Mouse (Mus musculus): ENCODE data around the gene Sptlc2.

DNA sequence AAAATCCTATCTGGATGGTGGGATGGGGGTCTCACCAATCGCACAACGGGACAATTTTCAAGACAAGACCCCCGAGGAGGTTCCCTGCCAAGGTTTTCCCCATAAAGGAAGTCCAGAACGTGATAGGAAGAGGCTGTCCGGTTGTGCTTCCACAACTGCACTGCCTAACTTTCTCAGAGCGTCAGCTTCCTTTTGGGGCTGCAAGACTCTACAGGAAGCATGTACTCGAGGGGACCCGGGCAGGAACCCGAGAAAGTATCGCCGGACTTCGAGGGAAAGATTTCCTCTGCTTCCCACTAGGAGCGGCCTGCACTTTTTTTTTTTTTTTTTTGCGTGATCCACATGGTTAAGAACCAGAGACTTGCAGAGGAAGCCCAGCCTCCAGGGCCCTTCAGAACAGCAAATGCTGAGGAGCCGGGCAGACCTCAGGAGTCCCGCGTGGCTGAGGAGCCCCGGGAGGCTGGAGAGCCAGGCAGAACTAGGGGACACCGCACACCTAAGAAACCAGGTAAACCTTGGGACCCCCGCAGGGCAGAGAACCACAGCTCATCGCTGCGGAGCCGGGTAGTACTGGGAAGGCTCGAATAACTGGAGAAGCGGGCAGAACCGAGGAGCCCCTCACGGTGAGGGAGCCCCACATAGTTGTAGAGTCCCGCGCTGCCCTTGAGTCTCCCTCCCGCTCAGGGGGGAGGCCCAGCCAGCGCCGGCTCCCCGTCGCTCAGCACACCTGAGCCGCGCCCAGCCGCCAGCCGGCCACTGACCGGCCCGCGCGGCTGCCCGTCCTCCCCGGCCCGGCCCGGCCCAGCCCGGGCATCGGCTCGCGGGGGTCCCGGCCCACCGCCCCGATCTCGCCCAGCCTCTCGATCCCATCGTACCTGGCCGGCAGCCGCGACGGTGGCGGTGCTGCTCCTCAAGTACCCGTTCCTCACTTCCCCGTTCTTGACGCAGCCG, 709 bp downstream of the Sptlc2 start:
- TF ChIP-seq CTCF (conservative IDR thresholded peaks at IDR 0.05; ENCODE audit: low read length) (no peak), NANOG (IDR thresholded peaks at IDR 0.05; ENCODE audit: borderline replicate concordance, low read length) (no peak), POU5F1 (IDR thresholded peaks at IDR 0.05; ENCODE audit: borderline replicate concordance, low read length) (no peak)

All from E14TG2a.4 (cell line).